17 mouse cellular contexts compared by ENCODE assay signal in the genomic region with DNA sequence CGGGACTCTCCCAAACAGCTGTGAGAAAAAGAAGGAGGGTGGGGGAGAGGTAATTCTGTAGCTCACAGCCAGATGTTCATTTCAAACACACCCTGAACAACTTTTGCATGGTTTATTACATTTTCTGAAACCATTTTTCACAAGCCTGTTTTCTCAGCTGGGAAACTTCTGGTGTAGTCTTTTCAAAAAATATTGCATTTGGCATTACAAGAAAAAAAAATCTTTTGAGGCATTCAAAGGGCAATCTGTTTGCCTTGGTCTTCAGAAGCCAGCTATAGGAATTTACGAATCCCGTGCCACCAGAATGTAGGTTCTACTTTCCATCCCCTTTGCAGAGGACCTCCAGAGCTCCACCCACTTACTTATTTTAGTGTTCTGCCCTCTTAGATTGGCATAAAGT.
"Had no signal": no experiment of that assay in that cellular context is flagged by ENCODE, and none has a peak within 500 bp of the region (broad histone marks: within the 10 kb centered on the region; RNA-seq: fewer than 3 reads in every experiment).

No protein-coding gene starts in this region.

- DNase-seq: kidney, adult 8-10 months; kidney, postnatal 10 days; kidney, postnatal 4 days; left cerebral cortex, postnatal 4 days; liver, embryonic 13.5 days; lung, adult 2 months; lung, postnatal 14 days; lung, postnatal 4 days; midbrain, embryonic 14.5 days; right cerebral cortex, adult 18-20 months; right cerebral cortex, postnatal 14 days; right cerebral cortex, postnatal 4 days; thymus, adult 2 months; thymus, postnatal 25 days had no signal

- H3K27me3 ChIP-seq: kidney, embryonic 15.5 days; liver, embryonic 13.5 days had no signal

- H3K4me2 ChIP-seq: kidney, embryonic 15.5 days; liver, embryonic 13.5 days; midbrain, embryonic 11.5 days had no signal

- H3K4me1 ChIP-seq: kidney, embryonic 15.5 days; liver, embryonic 13.5 days had no signal

- H3K9me3 ChIP-seq: kidney, embryonic 15.5 days; liver, embryonic 13.5 days had no signal

- H3K9ac ChIP-seq: kidney, embryonic 15.5 days; liver, embryonic 13.5 days had no signal

- H3K36me3 ChIP-seq: kidney, embryonic 15.5 days; liver, embryonic 13.5 days had no signal

- H3K27ac ChIP-seq: kidney, embryonic 15.5 days; liver, embryonic 13.5 days; stomach, postnatal 0 days had no signal

- H3K4me3 ChIP-seq: kidney, embryonic 15.5 days; liver, embryonic 13.5 days had no signal
